Mouse (Mus musculus) neural tube, embryonic 14.5 days (tissue): ENCODE results near the gene Iqcn. TPM values are rescaled to one million over a fixed set of nuclear protein-coding genes. Genes with fewer than 3 reads are reported as not detected.

ENCODE experiments used
- ATAC-seq: fragments of 200-750 bp; cut with Nextera tagmentation; 2 replicates; pipeline ENCODE4 v1.8.0; 2017; ENCODE audit warnings: low read depth, mild to moderate bottlenecking, moderate TSS enrichment, moderate library complexity
- H3K27ac ChIP-seq: fragments of 300-500 bp; sonication (generic); 2 replicates; pipeline ENCODE4 v1.5.1; 2014; ENCODE audit warnings: low read depth, mild to moderate bottlenecking, control low read depth, low read length, moderate library complexity, mixed read lengths
- H3K27me3 ChIP-seq: fragments of 300-500 bp; sonication (generic); 2 replicates; pipeline ENCODE4 v1.6.1; 2014; ENCODE audit warnings: low read length; ENCODE audit not compliant: control insufficient read depth, insufficient read depth
- H3K36me3 ChIP-seq: fragments of 300-500 bp; sonication (generic); 2 replicates; pipeline ENCODE4 v1.6.1; 2014; ENCODE audit warnings: low read length, mixed read lengths; ENCODE audit not compliant: control insufficient read depth, insufficient read depth
- H3K4me1 ChIP-seq: fragments of 300-500 bp; sonication (generic); 2 replicates; pipeline ENCODE4 v1.6.1; 2014; ENCODE audit warnings: low read length; ENCODE audit not compliant: control insufficient read depth, insufficient read depth
- H3K4me2 ChIP-seq: fragments of 300-500 bp; sonication (generic); 2 replicates; pipeline ENCODE4 v1.6.1; 2014; ENCODE audit warnings: mild to moderate bottlenecking, low read depth, low read length, control low read depth
- H3K4me3 ChIP-seq: fragments of 300-500 bp; sonication (generic); 2 replicates; pipeline ENCODE4 v1.5.1; 2014; ENCODE audit warnings: low read depth, low read length, control low read depth, mixed read lengths
- H3K9ac ChIP-seq: fragments of 300-500 bp; sonication (generic); replicated peaks from 2 replicates; pipeline ENCODE4 v1.6.1; 2014; ENCODE audit warnings: low read depth, mild to moderate bottlenecking, control low read depth, low read length, mixed read lengths
- H3K9me3 ChIP-seq: fragments of 300-500 bp; sonication (generic); 2 replicates; pipeline ENCODE4 v1.6.1; 2016; ENCODE audit warnings: low read length; ENCODE audit not compliant: control insufficient read depth
- WGBS: fragments of 180-500 bp; shearing (Covaris S2); extraction: QIAGEN DNeasy Blood & Tissue Kit; methylation state at CpG from one replicate; pipeline ENCODE4 v1.1.7; 2014; 5-methylcytosine and 5-hydroxymethylcytosine counted together
- polyA plus RNA-seq: library from polyadenylated mRNA; unstranded; fragments of >200 nt; fragmentation: Nextera tagmentation; extraction: Ambion mirVana; gene quantifications from 2 replicates; pipeline ENCODE4 v1.2.1, GENCODE M21; 2014

Gene Iqcn
- polyA plus RNA-seq, 1 experiment from 2014 or later: not detected

GRCm38 (mm10) chr8:70701048-70701981 is 1.9 kb upstream of the Iqcn start:
- Histone ChIP-seq H3K27me3 (no peaks in the 10 kb centered on the region), H3K4me3 (peak overlapping the region; percentile 93), H3K27ac (peak overlapping the region; percentile 99), H3K9me3 (no peaks in the 10 kb centered on the region), H3K9ac (peak overlapping the region; percentile 100), H3K4me2 (peak overlapping the region; percentile 90), H3K36me3 (no peaks in the 10 kb centered on the region), H3K4me1 (peaks cover 37% of the 10 kb centered on the region)
- ATAC-seq: no peak
- WGBS: 55% methylated on average over 10 of the region's 10 CpGs

GRCm38 (mm10) chr8:70701982-70702841 is 1.0 kb upstream of the Iqcn start:
- 83% methylated on average over 2 of the region's 2 CpGs for WGBS
- no peak overlapping the region for H3K9ac ChIP-seq
- H3K27me3 ChIP-seq: no peaks in the 10 kb centered on the region
- H3K9me3 ChIP-seq: no peaks in the 10 kb centered on the region
- H3K27ac ChIP-seq: no peak overlapping the region
- peak overlapping the region; percentile 90 for H3K4me2 ChIP-seq
- H3K36me3 ChIP-seq: no peaks in the 10 kb centered on the region
- H3K4me3 ChIP-seq: peak overlapping the region; percentile 93; the same call in 1 of the 2 replicates
- H3K4me1 ChIP-seq: peaks cover 28% of the 10 kb centered on the region
- no peak for ATAC-seq

GRCm38 (mm10) chr8:70702842-70703182 is 445 bp upstream of the Iqcn start:
- H3K9me3 ChIP-seq: no peaks in the 10 kb centered on the region
- H3K4me3 ChIP-seq: no peak overlapping the region
- no peaks in the 10 kb centered on the region for H3K27me3 ChIP-seq
- no peaks in the 10 kb centered on the region for H3K36me3 ChIP-seq
- 92% methylated on average over 3 of the region's 3 CpGs for WGBS
- peaks cover 23% of the 10 kb centered on the region for H3K4me1 ChIP-seq
- H3K4me2 ChIP-seq: peak overlapping the region; percentile 90; the same call in 1 of the 2 replicates
- H3K27ac ChIP-seq: no peak overlapping the region
- no peak overlapping the region for H3K9ac ChIP-seq
- ATAC-seq: no peak

GRCm38 (mm10) chr8:70708281-70708680 is 5.0 kb downstream of the Iqcn start:
- no peaks in the 10 kb centered on the region for H3K9me3 ChIP-seq
- no peaks in the 10 kb centered on the region for H3K36me3 ChIP-seq
- no peak overlapping the region for H3K4me3 ChIP-seq
- no peaks in the 10 kb centered on the region for H3K27me3 ChIP-seq
- no peak overlapping the region for H3K4me2 ChIP-seq
- ATAC-seq: no peak
- no peak overlapping the region for H3K9ac ChIP-seq
- no peak overlapping the region for H3K27ac ChIP-seq
- WGBS: 93% methylated on average over 14 of the region's 14 CpGs
- no peaks in the 10 kb centered on the region; the same call in 1 of the 2 replicates for H3K4me1 ChIP-seq

- Histone ChIP-seq H3K27me3 (no peaks in the 10 kb centered on the region), H3K9me3 (no peaks in the 10 kb centered on the region), H3K9ac (no peak overlapping the region), H3K27ac (no peak overlapping the region), H3K4me3 (no peak overlapping the region), H3K4me2 (no peak overlapping the region), H3K4me1 (no peaks in the 10 kb centered on the region), H3K36me3 (no peaks in the 10 kb centered on the region)
- WGBS: 92% methylated on average over 9 of the region's 9 CpGs
- ATAC-seq: no peak
These were observed 6.5 kb downstream of the Iqcn start for GRCm38 (mm10) chr8:70709794-70710193.

GRCm38 (mm10) chr8:70710296-70710695 is 7.0 kb downstream of the Iqcn start:
- H3K4me3 ChIP-seq: no peak overlapping the region
- H3K9me3 ChIP-seq: no peaks in the 10 kb centered on the region
- H3K4me2 ChIP-seq: no peak overlapping the region
- no peaks in the 10 kb centered on the region for H3K4me1 ChIP-seq
- no peak for ATAC-seq
- WGBS: 94% methylated on average over 1 of the region's 1 CpGs
- no peaks in the 10 kb centered on the region for H3K27me3 ChIP-seq
- H3K27ac ChIP-seq: no peak overlapping the region
- H3K36me3 ChIP-seq: no peaks in the 10 kb centered on the region
- H3K9ac ChIP-seq: no peak overlapping the region

- no peak for ATAC-seq
- Histone ChIP-seq H3K27me3 (no peaks in the 10 kb centered on the region), H3K36me3 (no peaks in the 10 kb centered on the region), H3K4me2 (no peak overlapping the region), H3K4me1 (no peaks in the 10 kb centered on the region), H3K27ac (no peak overlapping the region), H3K9me3 (no peaks in the 10 kb centered on the region), H3K4me3 (no peak overlapping the region), H3K9ac (no peak overlapping the region)
- WGBS: 86% methylated on average over 11 of the region's 11 CpGs
These were observed 7.8 kb downstream of the Iqcn start for GRCm38 (mm10) chr8:70711041-70711440.

GRCm38 (mm10) chr8:70713991-70714390 is 10.7 kb downstream of the Iqcn start:
- Histone ChIP-seq H3K27me3 (no peaks in the 10 kb centered on the region), H3K9me3 (no peaks in the 10 kb centered on the region), H3K4me1 (no peaks in the 10 kb centered on the region), H3K4me3 (no peak overlapping the region), H3K9ac (no peak overlapping the region), H3K36me3 (no peaks in the 10 kb centered on the region), H3K27ac (no peak overlapping the region), H3K4me2 (no peak overlapping the region)
- ATAC-seq: no peak
- 81% methylated on average over 7 of the region's 7 CpGs for WGBS

GRCm38 (mm10) chr8:70715086-70715485 is 11.8 kb downstream of the Iqcn start:
- Histone ChIP-seq H3K4me2 (no peak overlapping the region), H3K4me1 (no peaks in the 10 kb centered on the region), H3K36me3 (no peaks in the 10 kb centered on the region), H3K27ac (no peak overlapping the region), H3K4me3 (no peak overlapping the region), H3K9me3 (no peaks in the 10 kb centered on the region), H3K9ac (no peak overlapping the region), H3K27me3 (no peaks in the 10 kb centered on the region)
- 71% methylated on average over 2 of the region's 2 CpGs for WGBS
- ATAC-seq: no peak
